Mouse (Mus musculus): ENCODE results near the gene Wnt2.
A peak's percentile ranks its signal among the peaks of the same experiment; 100 is the strongest.

Wnt2 gene

GRCm38 (mm10) chr6:18029746-18030656 lies at the start of gene Wnt2:
Wnt2 (minus strand) TSS chr6:18030585.
- DNase-seq (ENCODE audit: extremely low spot score): peak; percentile 46

- peak; percentile 30 for DNase-seq (ENCODE audit: extremely low spot score)
Observed at GRCm38 (mm10) chr6:18078615-18079014, 48.2 kb upstream of the Wnt2 start.

- no peak for DNase-seq (ENCODE audit: extremely low spot score)
Observed at GRCm38 (mm10) chr6:18076986-18077385, 46.6 kb upstream of the Wnt2 start.

DNA sequence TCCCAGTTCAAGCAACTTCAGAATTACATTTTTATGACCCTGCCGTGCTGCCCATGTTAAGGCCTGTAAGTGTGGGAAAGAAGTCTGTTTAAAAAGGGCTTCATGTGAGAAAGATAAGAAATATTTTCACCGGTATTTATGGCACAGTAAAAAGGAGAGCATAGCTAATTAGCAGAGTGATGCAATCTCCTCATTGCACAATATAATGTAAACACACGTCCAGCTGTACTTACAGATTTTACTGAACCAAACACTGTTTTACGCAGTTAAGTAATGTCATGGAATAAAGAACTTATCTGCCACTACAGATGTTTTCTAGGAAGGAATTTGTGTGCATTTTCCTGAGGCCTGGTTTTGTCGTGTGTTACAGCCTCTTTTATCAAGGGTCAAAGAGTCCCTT lies 46.2 kb upstream of the Wnt2 start:
- DNase-seq (ENCODE audit: extremely low spot score): no peak

GRCm38 (mm10) chr6:18057899-18058298 lies 27.5 kb upstream of the Wnt2 start:
- no peak for DNase-seq (ENCODE audit: extremely low spot score)

DNA sequence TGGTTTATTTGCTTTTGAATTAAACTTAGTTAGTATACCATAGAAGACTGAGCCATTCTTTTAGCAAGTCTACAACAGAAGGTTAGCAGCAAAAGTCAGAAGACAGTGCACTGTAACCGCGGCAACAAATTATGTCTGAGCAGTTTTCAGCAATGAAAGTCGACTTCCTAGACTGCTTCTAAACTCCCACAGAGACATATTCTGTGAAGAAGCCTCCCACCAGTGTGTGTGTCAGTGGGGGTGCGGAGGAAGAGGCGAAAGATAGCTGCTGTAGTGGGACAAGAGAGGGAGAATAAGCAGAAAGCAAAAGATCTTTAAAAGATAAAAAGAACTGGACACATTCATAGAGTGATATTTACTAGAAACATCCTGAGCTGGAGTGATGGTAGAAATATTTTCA lies 21.3 kb upstream of the Wnt2 start:
- no peak for DNase-seq (ENCODE audit: extremely low spot score)

DNA sequence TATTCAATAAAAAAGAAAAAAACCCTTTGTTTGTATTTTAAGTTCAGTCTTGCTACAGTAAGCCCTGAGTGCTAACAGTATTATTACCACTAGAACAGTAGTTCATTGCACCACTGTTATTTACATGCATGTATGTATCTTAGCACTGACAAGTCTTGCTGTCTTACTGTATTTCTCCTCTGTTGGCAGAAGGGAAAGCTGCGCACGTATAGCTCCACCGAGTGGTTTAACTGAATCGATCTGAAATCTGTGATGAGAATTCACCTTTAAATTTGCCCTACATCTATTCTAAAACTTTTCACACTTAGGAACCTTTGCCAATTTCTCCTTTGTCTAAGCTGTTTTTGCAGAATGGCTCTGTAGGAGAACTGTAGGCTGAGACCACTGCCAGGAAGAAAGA lies 13.9 kb upstream of the Wnt2 start:
- DNase-seq (ENCODE audit: extremely low spot score): no peak

- DNase-seq (ENCODE audit: extremely low spot score): no peak
Observed at GRCm38 (mm10) chr6:18043172-18043571, 12.8 kb upstream of the Wnt2 start.

DNA sequence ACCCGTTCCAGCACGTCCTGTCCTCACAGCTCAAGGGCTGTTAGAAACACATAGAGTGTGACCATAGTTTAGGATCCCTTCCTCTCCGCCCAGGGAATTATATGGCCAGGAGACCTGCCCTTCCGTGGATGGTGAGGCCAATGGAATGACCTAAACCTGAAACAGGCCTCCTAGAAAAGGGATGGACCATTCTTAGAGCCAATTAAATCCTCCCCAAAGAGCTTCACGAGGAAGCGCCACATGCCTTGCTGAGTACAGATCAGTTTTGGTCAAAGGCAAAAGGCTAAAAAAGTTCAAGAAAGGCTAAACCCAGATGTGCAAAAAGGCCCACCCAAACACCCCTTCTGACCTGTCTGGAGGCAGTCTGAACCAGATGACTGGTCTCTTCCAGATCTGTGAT lies 1.9 kb upstream of the Wnt2 start:
- no peak for DNase-seq (ENCODE audit: extremely low spot score)

- peak; percentile 31 for DNase-seq (ENCODE audit: extremely low spot score)
Observed at GRCm38 (mm10) chr6:18031509-18032010, 1.2 kb upstream of the Wnt2 start.

GRCm38 (mm10) chr6:18030868-18031508 lies 603 bp upstream of the Wnt2 start:
- peak; percentile 6 for DNase-seq (ENCODE audit: extremely low spot score)

DNA sequence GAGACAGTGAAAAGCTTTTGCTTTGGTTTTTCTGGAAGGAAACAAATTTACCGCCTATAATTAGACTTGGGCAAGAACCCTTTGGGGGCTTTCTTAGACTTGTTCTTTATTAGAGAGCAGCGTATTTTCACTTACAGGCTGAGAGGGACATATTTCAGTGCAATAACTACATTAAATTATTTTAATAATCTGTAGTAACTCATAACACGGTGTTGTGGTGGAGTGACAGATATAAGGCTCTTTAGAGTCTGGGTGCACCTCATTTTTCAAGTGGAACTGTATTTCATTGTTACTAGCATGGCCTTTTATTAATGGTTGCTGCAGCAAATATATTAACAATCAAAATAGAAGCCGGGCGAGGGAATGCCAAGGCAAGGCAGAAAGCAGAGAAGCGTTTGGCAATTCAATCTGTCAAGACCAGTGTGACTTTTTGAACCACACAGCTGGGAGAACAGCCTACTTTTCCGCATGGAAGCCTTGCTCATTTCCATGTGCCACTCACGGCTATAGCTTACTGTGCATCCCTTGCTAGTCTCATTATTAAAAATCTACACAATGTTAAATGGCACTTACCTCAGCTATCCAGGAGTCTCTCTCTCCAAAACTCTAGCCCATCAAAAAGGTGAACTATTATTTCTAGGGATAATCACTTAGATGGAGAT lies 6.1 kb downstream of the Wnt2 start:
- DNase-seq (ENCODE audit: extremely low spot score): no peak

GRCm38 (mm10) chr6:18013346-18013745 lies 17.0 kb downstream of the Wnt2 start:
- DNase-seq (ENCODE audit: extremely low spot score): no peak

GRCm38 (mm10) chr6:18007356-18007755 lies 23.0 kb downstream of the Wnt2 start:
- DNase-seq (ENCODE audit: extremely low spot score): no peak

DNA sequence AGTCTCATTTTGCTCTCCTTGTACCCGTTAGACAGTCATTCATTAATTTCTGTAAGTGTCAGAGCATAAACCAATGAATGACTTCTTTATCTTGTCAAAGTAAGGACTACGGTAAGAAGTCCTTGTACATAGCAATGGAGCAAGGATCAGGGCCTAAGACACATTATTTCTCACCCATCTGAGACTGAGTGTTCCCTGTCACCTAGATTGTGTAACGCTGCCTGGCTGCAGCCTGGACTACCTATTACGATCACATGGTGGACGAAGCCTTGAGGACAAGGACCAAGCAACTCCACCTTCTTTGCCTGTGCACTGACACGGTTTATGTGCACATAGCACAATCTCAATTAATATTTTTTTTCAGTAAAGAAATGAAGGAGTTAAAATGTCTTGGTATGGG lies 28.3 kb downstream of the Wnt2 start:
- no peak for DNase-seq (ENCODE audit: extremely low spot score)

GRCm38 (mm10) chr6:17998497-17998896 lies 31.9 kb downstream of the Wnt2 start:
- no peak for DNase-seq (ENCODE audit: extremely low spot score)

GRCm38 (mm10) chr6:17994956-17995790 lies 35.2 kb downstream of the Wnt2 start:
- no peak for DNase-seq (ENCODE audit: extremely low spot score)

DNA sequence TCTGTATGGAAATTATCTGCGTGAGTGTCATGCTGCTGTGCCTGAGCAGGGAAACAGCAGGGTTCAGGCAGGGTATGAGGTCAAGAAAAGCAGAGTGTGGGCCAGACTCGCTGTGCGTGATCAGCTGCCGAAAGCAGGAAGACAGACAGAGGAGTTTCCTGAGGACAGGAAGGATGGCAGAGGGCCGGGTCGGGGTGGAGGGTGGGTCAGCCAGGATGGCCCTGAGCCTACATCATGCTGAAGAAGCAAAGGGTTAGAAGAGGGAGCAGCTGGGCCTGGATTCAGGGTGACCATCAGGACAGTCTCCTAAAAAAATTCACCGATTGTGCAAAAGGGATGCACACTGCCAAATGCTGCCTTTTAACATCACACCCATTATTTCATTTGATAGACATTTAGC lies 38.8 kb downstream of the Wnt2 start:
- no peak for DNase-seq (ENCODE audit: extremely low spot score)

- no peak for DNase-seq (ENCODE audit: extremely low spot score)
Observed at GRCm38 (mm10) chr6:17990173-17991028, 40.0 kb downstream of the Wnt2 start.

GRCm38 (mm10) chr6:17979361-17979760 lies 51.0 kb downstream of the Wnt2 start:
- DNase-seq (ENCODE audit: extremely low spot score): no peak

- no peak for DNase-seq (ENCODE audit: extremely low spot score)
Observed at GRCm38 (mm10) chr6:17978881-17979280, 51.5 kb downstream of the Wnt2 start.
